Mouse (Mus musculus): ENCODE measurements around the gene Pcolce2.

DNA sequence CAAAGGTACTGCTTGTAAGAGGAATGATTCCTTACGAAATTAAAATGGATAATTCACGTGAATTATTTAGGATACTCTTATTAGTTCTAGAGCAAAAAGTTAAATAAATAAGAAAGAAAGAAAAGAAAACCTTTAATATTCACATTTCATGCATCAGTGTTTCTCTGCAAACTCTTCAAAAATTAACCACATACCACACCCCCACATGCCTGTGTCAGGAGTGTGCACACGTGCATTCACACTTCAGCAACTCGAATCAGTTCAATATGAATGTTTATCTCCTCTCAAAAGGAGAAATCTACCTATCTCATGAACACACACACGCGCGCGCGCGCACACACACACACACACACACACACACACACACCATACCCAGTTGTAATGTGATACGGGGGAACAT is 43.3 kb downstream of the Pcolce2 start:
- TF ChIP-seq CTCF (IDR thresholded peaks at IDR 0.05; ENCODE audit: control insufficient read depth, insufficient read depth, insufficient replicate concordance, low read depth, low read length) (no peak), POLR2A (IDR thresholded peaks at IDR 0.05; ENCODE audit: control insufficient read depth, low read depth, low read length) (no peak)

Measured in testis, adult 2 months (tissue).